Mouse (Mus musculus) gastrocnemius, postnatal 14 days (tissue): Measurements from ENCODE around the gene Sf3a3. TPM values are rescaled to one million over a fixed set of nuclear protein-coding genes. Genes with fewer than 3 reads are reported as not detected.
"Not testable (repeated sequence)": the region's sequence is repeated elsewhere in the genome, so short reads cannot be mapped to it uniquely, and the experiment has no call there.

Experiments
- DNase-seq: peaks from one replicate; pipeline ENCODE4 v3.0.0; 2021; ENCODE audit warnings: mixed read lengths
- intact Hi-C: fragments of 180-260 bp; cut with DNase I; formaldehyde crosslinking; loops from one replicate; pipeline ENCODE4 v1.15.1; 2025; ENCODE audit warnings: low total_unique reads
- total RNA-seq, 2 experiments: library from RNA; stranded (reverse); gene quantifications; 2 replicates each; pipeline ENCODE4 v1.2.3; 2021

Gene Sf3a3
- total RNA-seq, 2 experiments from 2014 or later: 14.7 to 17.4 TPM

DNA sequence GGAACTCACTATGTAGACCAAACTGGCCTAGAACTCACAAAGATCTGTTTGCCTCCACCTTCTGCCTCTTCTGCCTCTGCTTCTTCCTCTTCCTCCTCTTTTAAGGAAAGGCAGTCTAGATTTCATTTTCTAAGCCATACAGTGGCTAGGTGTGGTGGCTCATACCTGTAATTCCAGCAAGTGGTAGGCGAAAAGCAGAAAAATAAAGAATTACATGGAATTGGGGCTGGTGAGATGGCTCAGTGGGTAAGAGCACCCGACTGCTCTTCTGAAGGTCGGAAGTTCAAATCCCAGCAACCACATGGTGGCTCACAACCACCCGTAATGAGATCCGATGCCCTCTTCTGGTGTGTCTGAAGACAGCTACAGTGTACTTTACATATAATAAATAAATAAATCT lies 726 bp upstream of the Sf3a3 start:
- intact Hi-C loops: loop anchor here (10.0 kb wide), 1 partner anchor 131 kb away; no protein-coding TSS in a partner anchor

DNA sequence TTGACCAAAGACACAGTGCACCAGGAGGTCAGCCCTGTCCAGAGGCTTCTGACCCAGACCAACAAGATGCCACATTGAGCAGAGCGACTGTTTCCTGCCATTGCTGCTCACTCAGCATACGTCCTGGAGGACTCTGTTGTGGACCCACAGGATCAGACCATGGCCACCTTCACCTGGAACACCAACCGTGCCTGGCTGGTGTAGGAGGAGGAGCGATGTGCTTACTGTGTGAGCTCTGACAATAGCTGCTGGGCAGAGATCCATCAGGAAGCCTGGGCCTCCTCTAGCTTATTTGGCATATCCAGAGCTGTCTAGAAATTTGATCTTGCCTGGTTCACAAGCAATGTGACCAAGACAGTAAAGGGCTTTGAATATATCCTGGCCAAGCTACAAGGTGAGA lies 4.5 kb downstream of the Sf3a3 start:
- DNase-seq: no peak
- intact Hi-C loops: loop anchor here (10.0 kb wide), 1 partner anchor 126 kb away; no protein-coding TSS in a partner anchor

More for the DNA sequence above, 726 bp upstream of the Sf3a3 start:
- DNase-seq: not testable (repeated sequence)

DNA sequence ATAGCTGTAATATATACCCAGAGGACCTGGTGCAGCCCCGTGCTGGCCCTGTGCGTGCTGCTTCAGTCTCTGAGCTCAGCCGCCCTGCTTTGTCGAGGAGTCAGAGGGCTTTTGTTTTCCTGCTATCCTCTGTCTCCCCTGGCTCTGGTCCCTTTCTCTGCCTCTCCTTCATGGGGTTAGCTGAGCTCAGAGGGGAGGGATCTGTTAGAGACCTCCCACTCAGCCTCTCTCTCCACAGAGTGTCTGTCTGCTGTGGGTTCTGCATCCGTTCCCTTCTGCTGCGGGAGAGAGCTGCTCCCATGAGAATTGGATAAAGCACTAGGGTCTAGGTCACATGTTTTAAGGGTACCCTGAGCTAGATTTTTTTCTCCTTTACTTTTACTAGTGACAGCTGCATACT lies 11.5 kb downstream of the Sf3a3 start:
- intact Hi-C loops: no loop called here

DNA sequence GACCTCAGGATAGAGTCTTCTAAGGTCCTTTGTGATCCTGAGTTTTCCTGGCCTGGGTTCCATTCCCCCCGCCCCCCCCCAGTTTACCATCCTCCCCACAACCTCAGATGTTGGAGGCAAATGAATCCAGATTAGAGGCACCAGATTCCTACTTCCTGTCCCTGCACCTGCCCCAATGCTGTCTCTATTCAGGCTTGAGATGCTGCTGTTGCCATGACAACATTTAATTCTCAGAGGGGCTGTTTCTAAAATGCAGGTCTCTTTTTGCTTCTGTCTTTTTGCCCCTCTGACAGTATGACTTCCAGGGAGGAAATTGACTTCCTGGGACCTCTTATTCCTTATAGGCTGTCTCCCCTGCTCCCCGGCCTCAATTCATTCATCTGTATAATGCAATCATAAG lies 22.4 kb downstream of the Sf3a3 start:
- DNase-seq: no peak
- intact Hi-C loops: no loop called here

More for the DNA sequence above, 11.5 kb downstream of the Sf3a3 start:
- no peak for DNase-seq

DNA sequence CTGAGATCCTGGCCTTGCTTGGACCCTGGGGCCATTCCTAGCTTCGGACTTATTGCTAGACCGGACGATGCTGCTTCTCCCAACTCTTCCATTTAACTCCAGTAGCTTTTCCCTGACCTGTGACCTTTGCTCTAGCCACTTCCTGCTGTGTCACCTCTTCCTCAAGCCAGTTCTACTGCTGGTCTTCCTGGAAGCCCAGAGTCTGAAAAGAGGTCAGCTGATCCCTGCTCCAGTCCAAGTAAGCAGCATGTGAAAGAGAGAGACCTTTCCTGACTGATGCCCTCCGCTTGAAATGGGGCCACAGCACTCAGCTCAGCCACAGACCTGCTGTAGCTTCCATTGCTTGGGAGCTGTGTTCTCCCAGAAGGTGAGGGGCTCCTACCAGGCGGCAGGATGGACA lies 22.9 kb downstream of the Sf3a3 start:
- DNase-seq: no peak
- intact Hi-C loops: no loop called here

DNA sequence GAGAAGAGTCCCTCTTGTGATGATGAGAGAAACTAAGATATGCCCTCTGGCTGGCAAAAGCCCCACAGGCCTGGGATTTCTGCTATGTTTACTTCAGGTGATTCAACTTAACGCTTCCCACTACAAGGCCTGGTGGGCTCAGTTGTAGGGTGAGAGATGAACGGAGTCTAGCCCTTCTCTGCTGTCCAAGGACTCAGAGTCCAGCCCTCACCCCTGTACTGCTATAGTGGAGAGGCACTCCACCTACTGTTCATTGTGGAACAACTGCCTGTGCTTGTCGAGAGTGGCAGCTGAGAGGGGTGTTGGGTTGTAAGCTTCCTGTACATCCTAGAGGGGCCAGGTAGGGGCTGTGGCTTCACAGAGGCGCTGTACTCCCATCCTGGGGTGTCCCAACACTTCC lies 23.4 kb downstream of the Sf3a3 start:
- DNase-seq: no peak
- intact Hi-C loops: loop anchor here (2.0 kb wide), 1 partner anchor 23 kb away; no protein-coding TSS in a partner anchor

DNA sequence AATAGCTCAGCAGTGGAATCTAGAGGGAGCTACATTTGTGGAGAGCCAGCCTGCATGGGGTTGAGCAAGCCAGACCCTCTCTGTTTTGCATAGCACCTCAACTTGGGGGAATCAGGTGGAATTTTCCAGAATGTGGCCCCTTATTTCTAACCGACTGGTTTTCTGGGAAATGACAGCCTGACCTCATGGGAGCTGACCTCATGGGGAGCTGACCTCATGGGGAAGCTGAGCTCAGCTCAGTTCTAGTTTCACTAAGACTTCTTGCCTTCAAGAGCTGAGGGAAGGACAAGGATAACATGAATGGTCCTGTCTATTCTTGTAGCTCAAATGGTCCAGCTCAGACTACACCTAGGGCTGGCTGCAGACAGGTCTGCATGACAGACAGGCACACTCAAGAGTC lies 24.2 kb downstream of the Sf3a3 start:
- intact Hi-C loops: loop anchor here (2.0 kb wide), 1 partner anchor 22 kb away; no protein-coding TSS in a partner anchor
- no peak for DNase-seq

DNA sequence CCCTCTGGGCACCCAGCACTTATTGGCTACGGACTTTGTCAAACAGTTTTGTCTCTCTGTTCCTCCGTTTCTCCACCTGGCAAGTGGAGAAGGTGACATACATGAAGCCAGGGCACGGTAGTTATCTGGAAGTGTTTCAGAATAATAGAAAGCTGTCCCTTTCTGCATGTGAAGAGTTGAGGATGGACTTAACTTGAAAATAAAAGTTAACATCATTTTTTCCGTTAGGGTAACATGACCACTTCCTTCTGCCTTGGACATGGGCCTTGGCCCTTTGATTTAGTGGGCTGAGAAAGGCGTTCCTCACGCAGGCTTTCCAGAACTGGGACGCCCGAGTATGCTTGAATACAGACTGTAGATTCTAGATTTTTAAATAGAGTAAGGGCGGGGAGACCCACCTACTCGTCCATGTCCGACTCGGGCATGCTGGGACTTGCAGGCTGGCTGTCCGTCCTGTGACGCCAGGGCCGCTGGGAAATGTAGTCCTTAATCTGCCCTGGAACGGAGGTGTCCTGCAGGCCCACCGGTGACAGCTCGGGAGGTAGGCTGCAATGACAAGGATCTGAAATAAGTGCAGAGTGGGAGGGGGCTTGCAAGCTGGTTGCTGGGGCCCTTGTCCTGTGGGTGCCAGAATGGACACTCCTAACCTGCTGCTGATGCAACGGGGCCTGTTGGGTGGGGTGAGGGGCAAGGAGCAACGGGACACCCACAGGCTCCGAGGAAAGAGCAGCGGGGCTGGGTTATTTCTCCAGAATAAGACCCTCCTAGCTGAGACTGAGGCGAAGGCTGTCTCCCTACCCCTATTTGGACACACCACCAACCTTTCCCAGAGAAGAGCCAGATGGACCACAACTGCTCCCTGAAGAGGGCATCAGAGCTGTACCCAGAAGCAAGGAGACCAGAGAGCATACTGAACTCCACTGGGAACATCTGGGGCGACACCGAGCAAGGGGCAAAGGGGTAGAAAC lies 27.1 kb downstream of the Sf3a3 start, which contains the start of gene Inpp5b:
Gene Inpp5b (plus strand): TSS at position 475 of the 968 bp plus-strand sequence.
- intact Hi-C loops: no loop called here
- DNase-seq: peak; percentile 83

DNA sequence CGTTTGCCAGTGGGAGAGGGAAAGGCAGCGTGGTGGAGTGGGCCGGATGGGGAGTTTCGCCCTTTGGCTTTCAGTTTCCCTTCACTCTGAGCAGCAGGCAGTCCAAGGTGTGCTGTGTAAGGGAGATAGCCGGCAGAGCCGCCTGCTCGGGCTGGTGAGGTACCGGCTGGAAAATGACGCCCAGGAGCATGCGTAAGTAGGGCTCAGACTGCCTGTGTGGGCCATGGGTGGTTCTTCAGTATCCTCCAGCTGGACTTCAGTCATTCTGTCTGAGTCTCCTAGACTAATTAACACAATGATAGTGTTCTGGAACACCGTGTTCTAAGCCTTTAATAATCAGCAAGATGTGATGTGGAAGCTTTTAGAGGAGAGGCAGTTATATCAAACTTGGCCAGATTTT lies 28.3 kb downstream of the Sf3a3 start:
- DNase-seq: no peak
- intact Hi-C loops: no loop called here

DNA sequence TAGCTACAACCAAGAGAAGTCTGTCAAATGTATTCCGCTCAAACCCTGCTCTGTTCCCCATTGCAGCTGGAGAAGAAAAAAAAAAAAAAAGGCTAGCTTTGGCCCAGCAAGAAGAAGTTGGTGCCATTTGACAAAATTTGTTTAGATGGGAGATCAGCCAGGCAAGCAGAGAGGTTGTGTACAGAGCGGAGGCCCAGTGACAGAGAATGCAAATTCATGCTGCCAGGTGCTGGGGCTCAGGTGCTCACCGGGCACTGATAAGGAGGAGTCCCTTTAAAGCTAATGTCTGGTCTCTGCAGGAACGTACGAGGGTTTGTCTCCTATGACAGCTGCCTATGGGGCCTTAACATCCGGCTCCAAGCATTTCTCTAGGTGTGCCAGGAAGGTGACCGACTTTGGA lies 32.0 kb downstream of the Sf3a3 start:
- intact Hi-C loops: no loop called here
- DNase-seq: no peak

DNA sequence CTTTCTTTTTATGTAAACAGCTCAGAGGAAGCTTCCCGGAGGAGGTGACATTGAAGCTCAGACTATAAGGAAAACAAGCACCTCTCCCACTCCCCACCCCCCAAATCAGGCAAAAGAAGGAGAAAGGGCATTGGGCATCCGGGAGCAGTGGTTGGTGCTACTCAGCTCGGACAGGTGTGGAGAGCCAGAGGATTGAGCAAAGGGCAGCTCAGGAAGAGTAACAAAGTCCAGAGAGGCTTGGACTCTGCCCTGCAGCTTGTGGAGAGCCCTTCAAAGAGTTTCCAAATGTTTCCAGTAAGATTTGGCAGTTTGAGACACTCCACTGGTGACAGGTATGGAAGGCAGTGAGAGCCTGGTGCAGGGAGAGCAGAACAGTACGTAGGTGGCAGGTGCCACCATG lies 33.3 kb downstream of the Sf3a3 start:
- intact Hi-C loops: no loop called here
- no peak for DNase-seq

DNA sequence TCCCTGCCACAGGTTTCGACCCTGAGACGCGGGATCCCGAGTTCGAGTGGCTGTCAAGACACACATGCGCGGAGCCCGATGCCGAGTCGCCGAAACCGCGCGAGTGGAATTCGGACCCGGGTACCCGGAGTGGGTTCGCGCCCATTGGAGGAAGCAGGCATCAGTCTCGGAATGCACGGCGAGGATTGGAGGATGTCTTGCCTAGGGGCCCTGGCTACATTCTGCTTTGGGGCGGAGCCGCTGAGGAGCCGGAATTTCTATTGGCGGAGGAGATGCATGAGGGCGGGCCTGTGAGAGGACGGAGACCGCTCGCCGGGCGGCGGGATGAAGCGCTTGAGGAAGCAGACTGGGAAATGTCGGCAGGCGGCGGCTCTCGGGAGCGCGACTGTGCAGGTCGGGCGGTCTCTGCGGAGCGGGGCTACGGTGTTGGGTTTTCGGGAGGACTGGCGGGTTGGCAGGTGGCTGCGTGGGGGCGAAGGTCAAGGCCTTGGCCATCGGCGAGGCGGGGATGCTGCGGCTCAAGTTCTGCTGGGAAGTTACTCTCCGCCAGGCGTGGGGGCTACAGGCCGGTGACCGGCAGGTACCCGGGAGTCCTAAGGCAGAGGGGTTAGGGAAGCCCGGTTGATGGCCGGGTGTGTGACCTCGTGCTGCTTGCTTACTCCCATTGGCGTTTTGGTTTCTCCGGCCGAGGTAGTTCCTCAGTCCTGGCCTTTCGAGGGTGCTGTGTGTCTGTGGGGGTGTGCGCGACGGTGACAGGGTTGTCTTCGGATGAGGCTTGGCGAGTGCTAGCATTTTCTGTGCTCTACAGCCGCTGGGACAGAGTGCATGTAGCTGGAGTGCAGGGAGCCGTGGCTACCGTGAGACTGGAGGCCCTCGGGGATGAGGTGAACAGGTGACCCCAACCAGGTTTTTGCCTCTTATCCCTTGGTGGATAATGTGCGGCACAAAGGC lies 37.0 kb downstream of the Sf3a3 start:
- intact Hi-C loops: no loop called here

DNA sequence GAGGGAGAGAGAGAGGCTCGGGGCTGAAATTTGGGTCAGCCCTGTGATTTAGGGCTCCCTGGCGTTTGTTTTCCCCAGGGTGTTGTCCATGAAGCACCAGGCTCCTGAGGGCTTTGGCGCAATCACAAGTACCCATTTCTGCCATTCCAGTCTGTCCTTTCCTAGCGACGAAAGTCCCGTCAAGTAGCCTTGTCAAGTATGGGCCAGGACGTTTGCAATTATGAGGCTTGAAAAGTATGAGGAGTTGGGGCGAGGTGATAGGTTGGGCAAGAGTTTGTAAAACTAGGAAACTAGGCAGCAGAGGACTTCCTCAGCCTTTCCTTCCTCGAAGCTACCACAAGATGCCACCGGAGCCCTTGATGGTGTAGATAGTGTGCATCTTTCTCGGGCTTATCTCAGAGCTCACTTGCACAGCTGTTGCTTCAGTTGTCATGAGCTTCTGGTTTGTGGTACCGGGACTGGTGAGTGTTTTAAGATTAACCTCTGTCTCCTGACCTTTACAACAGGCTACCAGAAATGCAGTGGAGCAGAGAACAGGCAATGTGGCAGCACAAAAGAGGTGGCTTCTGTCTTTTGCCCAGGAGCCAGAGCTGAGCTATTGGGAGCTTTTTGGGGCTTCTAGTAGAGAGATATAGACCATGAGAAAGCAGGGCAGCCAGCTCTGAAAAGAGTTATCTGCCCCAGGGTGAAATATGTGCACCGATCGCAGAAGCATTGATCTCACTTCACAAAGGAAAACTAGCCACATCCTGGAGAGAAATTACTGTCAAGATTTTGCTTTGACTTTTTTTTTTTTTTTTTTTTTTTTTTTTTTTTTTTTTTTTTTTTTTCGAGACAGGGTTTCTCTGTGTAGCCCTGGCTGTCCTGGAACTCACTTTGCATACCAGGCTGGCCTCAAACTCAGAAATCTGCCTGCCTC lies 38.0 kb downstream of the Sf3a3 start:
- intact Hi-C loops: no loop called here

More for the DNA sequence above, 37.0 kb downstream of the Sf3a3 start:
- peak; percentile 96 for DNase-seq

DNA sequence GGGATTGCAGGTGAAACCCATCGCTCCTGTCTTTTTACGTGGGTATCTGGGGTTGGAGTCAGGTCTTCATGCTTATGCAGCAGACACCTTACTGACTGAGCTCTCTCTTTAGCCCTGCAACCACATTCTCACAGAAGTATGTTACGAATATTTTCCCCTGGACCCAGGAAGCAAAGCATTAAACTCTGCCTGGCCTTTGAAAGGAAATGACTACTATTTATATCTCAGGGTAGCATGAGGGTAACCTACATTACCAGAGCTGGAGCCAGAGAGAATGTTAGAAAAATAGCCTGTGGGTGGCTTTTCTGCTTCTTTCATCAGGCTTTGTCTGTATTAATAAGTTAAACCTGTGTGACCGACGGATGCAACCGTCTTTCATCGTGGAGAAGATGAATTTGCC lies 41.0 kb downstream of the Sf3a3 start:
- intact Hi-C loops: no loop called here
- no peak for DNase-seq

More for the DNA sequence above, 38.0 kb downstream of the Sf3a3 start:
- DNase-seq: no peak

DNA sequence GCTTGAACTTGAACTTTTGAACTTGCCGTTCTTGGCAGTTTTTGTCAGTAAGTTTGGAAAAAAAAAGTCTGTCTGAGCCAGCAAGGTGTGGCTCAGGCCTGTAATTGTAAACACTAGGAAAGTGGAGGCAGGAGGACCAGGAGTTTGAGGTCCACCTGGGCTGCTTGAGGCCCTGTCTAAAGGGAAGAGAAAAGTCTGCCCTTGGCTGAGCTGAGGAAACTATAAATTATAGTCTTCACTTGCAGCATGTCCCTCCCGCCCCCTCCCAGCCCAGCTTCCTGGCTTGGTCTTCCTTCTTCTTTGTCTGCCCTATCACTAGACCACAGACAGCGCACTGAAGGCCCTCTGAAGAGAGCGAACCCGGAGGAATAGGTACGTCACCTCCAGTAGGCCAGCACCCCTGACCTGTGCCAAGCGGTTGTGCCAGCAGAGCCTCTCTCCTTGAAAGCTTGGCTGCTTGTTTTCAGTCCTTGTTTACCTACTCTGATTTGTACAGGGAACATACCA lies 44.8 kb downstream of the Sf3a3 start:
- intact Hi-C loops: no loop called here
- DNase-seq: no peak

DNA sequence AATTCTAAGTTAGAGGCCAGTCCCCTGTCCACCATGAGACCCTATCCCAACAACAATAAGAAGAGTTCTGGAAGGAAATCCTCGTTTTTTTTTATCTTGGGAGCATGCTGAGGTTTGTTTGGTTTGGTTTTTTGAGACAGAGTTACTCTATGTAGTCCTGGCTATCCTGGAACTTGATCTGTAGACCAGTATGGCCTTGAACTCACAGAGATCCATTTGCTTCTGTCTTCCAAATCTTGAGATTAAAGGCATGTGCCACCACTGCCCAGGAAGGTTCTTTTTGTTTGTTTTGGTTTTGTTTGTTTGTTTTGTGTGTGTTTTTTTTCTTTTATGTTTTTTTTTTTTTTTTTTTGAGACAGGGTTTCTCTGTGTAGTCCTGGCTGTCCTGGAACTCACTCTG lies 46.6 kb downstream of the Sf3a3 start:
- no peak for DNase-seq
- intact Hi-C loops: loop anchor here (2.0 kb wide), 1 partner anchor 22 kb away; no protein-coding TSS in a partner anchor

DNA sequence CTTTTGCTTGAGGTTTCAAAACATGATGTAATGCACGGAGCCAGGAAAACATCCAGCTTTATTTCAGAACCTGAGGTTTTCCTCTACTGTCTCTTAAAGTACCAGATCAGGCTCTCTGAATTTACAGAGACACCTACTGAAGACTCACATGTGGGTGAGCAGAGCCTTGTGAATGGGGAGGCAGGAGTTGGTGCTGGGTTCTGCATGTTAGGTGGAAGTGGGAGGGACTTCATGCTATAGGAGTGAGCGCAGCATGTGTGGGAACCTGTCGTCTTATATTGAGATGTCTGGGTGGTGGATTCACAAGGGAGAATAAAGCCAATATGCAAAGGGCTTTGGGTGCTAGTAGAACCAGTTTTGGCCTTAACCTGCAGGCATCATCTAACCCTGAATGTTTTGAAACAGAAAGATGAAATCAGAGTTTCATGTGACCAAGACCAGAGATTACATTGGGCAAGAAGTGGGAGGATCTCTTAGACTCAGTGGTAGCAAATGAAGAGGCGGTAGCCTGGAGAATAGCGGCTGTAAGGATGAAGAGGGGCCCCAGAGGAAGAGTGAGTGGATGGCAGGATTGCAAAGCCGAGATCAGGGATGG lies 48.4 kb downstream of the Sf3a3 start:
- intact Hi-C loops: no loop called here
- no peak for DNase-seq
